Mouse (Mus musculus) hindbrain, embryonic 11.5 days (tissue): ENCODE results near the gene B4galnt4. TPM values are rescaled to one million over a fixed set of nuclear protein-coding genes. Genes with fewer than 3 reads are reported as not detected.

ENCODE experiments used
- ATAC-seq: fragments of 200-750 bp; cut with Nextera tagmentation; 2 replicates; pipeline ENCODE4 v1.8.0; 2017; ENCODE audit warnings: mild to moderate bottlenecking, moderate TSS enrichment, moderate library complexity; ENCODE audit not compliant: low FRiP score
- DNase-seq: peaks from one replicate; pipeline ENCODE4 v3.0.0-alpha.2; 2015; ENCODE audit warnings: low spot score
- H3K27ac ChIP-seq: fragments of 300-500 bp; sonication (generic); 2 replicates; pipeline ENCODE4 v1.5.1; 2014; ENCODE audit warnings: mild to moderate bottlenecking, low read depth, low read length
- H3K27me3 ChIP-seq: fragments of 300-500 bp; sonication (generic); 2 replicates; pipeline ENCODE4 v1.6.1; 2014; ENCODE audit warnings: mild to moderate bottlenecking, low read length, moderate library complexity, mixed read lengths; ENCODE audit not compliant: control insufficient read depth, insufficient read depth
- H3K36me3 ChIP-seq: fragments of 300-500 bp; sonication (generic); 2 replicates; pipeline ENCODE4 v1.6.1; 2014; ENCODE audit warnings: mild to moderate bottlenecking, low read length, moderate library complexity, mixed read lengths; ENCODE audit not compliant: control insufficient read depth, insufficient read depth
- H3K4me1 ChIP-seq: fragments of 300-500 bp; sonication (generic); replicated peaks from 2 replicates; pipeline ENCODE4 v1.6.1; 2014; ENCODE audit warnings: low read length, mixed read lengths; ENCODE audit not compliant: control insufficient read depth, insufficient read depth
- H3K4me2 ChIP-seq: fragments of 300-500 bp; sonication (generic); replicated peaks from 2 replicates; pipeline ENCODE4 v1.6.1; 2014; ENCODE audit warnings: mild to moderate bottlenecking, low read depth, low read length
- H3K4me3 ChIP-seq: fragments of 300-500 bp; sonication (generic); 2 replicates; pipeline ENCODE4 v1.5.1; 2014; ENCODE audit warnings: low read depth, low read length
- H3K9ac ChIP-seq: fragments of 300-500 bp; sonication (generic); 2 replicates; pipeline ENCODE4 v1.6.1; 2014; ENCODE audit warnings: low read depth, low read length
- H3K9me3 ChIP-seq: fragments of 300-500 bp; sonication (generic); 2 replicates; pipeline ENCODE4 v1.6.1; 2016; ENCODE audit warnings: low read length; ENCODE audit not compliant: control insufficient read depth
- WGBS: fragments of 180-500 bp; shearing (Covaris S2); extraction: QIAGEN DNeasy Blood & Tissue Kit; methylation state at CpG from one replicate; pipeline ENCODE4 v1.1.7; 2014; 5-methylcytosine and 5-hydroxymethylcytosine counted together
- polyA plus RNA-seq: library from polyadenylated mRNA; unstranded; fragments of >200 nt; fragmentation: Nextera tagmentation; extraction: Ambion mirVana; gene quantifications from 2 replicates; pipeline ENCODE4 v1.2.1, GENCODE M21; 2014

The B4galnt4 gene
- polyA plus RNA-seq, 1 experiment from 2014 or later: 18.1 TPM

DNA sequence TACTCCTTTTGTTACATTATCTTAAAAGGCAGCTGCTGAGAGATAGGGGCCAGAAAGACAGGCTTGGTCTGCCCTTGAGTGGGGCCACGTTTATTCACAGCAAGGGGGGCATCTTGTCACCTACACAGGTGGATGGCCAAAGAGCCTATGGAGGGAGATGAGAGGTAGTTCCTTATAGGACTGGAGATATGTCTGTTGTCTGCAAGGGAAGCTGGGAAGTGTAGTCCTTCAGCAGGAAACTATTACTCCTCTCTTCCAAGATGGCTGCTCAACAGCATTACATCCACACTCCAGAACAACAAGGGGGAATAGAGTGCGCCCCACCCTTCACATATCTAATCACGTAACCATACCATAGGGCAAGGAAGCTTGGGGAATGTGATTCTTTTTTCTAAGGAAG is 58.6 kb downstream of the B4galnt4 start:
- H3K4me1 ChIP-seq: no peaks in the 10 kb centered on the region
- no peak overlapping the region for H3K9ac ChIP-seq
- ATAC-seq: no peak
- no peak overlapping the region for H3K4me3 ChIP-seq
- no peak overlapping the region for H3K4me2 ChIP-seq
- H3K27me3 ChIP-seq: no peaks in the 10 kb centered on the region; the same call in 1 of the 2 replicates
- H3K27ac ChIP-seq: no peak overlapping the region
- 79% methylated on average over 3 of the region's 3 CpGs for WGBS
- H3K36me3 ChIP-seq: no peaks in the 10 kb centered on the region
- no peak for DNase-seq
- no peaks in the 10 kb centered on the region for H3K9me3 ChIP-seq

DNA sequence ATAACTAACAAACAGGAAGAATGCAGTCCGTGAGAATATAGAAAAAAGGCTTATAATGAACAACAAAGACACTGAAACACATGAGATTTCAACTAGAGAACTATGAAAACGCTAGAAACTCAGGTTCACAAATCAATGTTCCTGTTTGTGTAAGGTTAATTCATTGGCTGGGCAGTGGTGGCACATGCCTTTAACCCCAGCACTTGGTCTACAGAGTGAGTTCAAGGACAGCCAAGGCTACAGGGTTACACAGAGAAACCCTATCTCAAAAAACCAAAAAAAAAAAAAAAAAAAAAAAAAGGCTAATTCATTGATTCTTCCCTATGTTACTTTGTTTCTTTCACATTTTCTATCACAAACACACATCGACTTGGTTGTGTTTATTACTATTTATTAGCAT is 59.7 kb downstream of the B4galnt4 start:
- ATAC-seq: no peak
- 90% methylated on average over 3 of the region's 3 CpGs for WGBS
- Histone ChIP-seq H3K27me3 (no peaks in the 10 kb centered on the region; the same call in 1 of the 2 replicates), H3K27ac (no peak overlapping the region), H3K4me2 (no peak overlapping the region), H3K36me3 (no peaks in the 10 kb centered on the region), H3K9me3 (no peaks in the 10 kb centered on the region), H3K4me1 (no peaks in the 10 kb centered on the region), H3K4me3 (no peak overlapping the region), H3K9ac (no peak overlapping the region)
- DNase-seq: no peak

DNA sequence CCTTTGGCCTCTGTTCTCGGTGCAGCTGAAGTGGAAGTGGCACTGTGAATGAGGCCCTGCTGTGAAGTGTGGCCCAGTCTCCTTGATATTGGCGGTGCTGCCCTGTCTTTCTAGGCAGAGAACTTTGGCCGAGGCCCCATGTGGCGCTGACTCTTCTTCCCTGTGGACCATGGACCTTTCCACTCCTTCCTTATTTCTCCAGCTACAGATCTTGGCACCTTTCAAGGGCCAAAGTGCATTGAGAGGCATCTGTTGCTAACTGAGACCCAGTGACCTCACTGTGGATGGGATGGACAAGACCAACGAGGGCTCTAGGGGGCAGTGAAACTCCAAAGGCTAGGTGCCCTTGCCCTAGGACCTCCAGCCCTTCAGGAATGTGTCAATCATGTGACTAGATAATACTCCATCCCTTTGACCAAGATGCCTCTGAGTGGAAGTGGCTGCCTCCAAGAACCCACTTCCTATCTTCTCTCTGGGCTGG is 60.2 kb downstream of the B4galnt4 start:
- Histone ChIP-seq H3K4me1 (no peaks in the 10 kb centered on the region), H3K27me3 (no peaks in the 10 kb centered on the region; the same call in 1 of the 2 replicates), H3K36me3 (no peaks in the 10 kb centered on the region), H3K9ac (no peak overlapping the region), H3K4me3 (no peak overlapping the region), H3K9me3 (no peaks in the 10 kb centered on the region), H3K27ac (no peak overlapping the region), H3K4me2 (no peak overlapping the region)
- WGBS: 79% methylated on average over 5 of the region's 5 CpGs
- ATAC-seq: no peak
- DNase-seq: no peak

Other genes with a start within 250 kb of the B4galnt4 start
- 6.4 and 8.1 TPM in 2 replicates for gene Zfp941, start 238.9 kb upstream of the B4galnt4 start, polyA plus RNA-seq
- gene Urah, start 226.1 kb upstream of the B4galnt4 start, polyA plus RNA-seq: 0.25 TPM in 1 of 2 replicates, not detected in the other
- not detected in 2 replicates for gene Scgb1c1, start 215.6 kb upstream of the B4galnt4 start, polyA plus RNA-seq
- not detected in 2 replicates for gene Odf3, start 213.3 kb upstream of the B4galnt4 start, polyA plus RNA-seq
- gene Gm45785, start 204.8 kb upstream of the B4galnt4 start, polyA plus RNA-seq: not detected in 2 replicates
- gene Ric8a, start 204.1 kb upstream of the B4galnt4 start, polyA plus RNA-seq: 74.6 and 74.8 TPM in 2 replicates
- gene Bet1l, start 203.5 kb upstream of the B4galnt4 start, polyA plus RNA-seq: 24.2 and 28.9 TPM in 2 replicates
- 182 and 243 TPM in 2 replicates for gene Psmd13, start 179.1 kb upstream of the B4galnt4 start, polyA plus RNA-seq
- gene Sirt3, start 178.8 kb upstream of the B4galnt4 start, polyA plus RNA-seq: 21.6 and 23.3 TPM in 2 replicates
- 0.86 TPM in 1 of 2 replicates, not detected in the other for gene Cox8b, start 160.7 kb upstream of the B4galnt4 start, polyA plus RNA-seq
- gene Nlrp6, start 140.2 kb upstream of the B4galnt4 start, polyA plus RNA-seq: 0.06 and 0.17 TPM in 2 replicates
- 9.7 and 10.6 TPM in 2 replicates for gene Pgghg, start 119.7 kb upstream of the B4galnt4 start, polyA plus RNA-seq
- gene Ifitm5, start 110.8 kb upstream of the B4galnt4 start, polyA plus RNA-seq: 0.27 and 0.54 TPM in 2 replicates
- not detected in 2 replicates for gene Gm45717, start 105.2 kb upstream of the B4galnt4 start, polyA plus RNA-seq
- gene Ifitm2, start 105.1 kb upstream of the B4galnt4 start, polyA plus RNA-seq: 290 and 308 TPM in 2 replicates
- gene Ifitm1, start 93.9 kb upstream of the B4galnt4 start, polyA plus RNA-seq: 6.9 and 7.8 TPM in 2 replicates
- gene Ifitm3, start 50.3 kb upstream of the B4galnt4 start, polyA plus RNA-seq: 18.6 and 20.6 TPM in 2 replicates
- gene Ifitm6, start 43.2 kb upstream of the B4galnt4 start, polyA plus RNA-seq: 0.24 TPM in 1 of 2 replicates, not detected in the other
- not detected in 2 replicates for gene Gm17387, start 32.0 kb upstream of the B4galnt4 start, polyA plus RNA-seq
- 2.0 and 2.6 TPM in 2 replicates for gene Pkp3, start 17.1 kb downstream of the B4galnt4 start, polyA plus RNA-seq
- 1.0 and 2.1 TPM in 2 replicates for gene Sigirr, start 39.5 kb downstream of the B4galnt4 start, polyA plus RNA-seq
- gene Ano9, start 56.7 kb downstream of the B4galnt4 start, polyA plus RNA-seq: 0.48 and 0.70 TPM in 2 replicates
- gene Ptdss2, start 61.3 kb downstream of the B4galnt4 start, polyA plus RNA-seq: 65.2 and 73.5 TPM in 2 replicates
- 59.6 and 64.4 TPM in 2 replicates for gene Rnh1, start 111.8 kb downstream of the B4galnt4 start, polyA plus RNA-seq
- 98.0 and 99.6 TPM in 2 replicates for gene Hras, start 132.9 kb downstream of the B4galnt4 start, polyA plus RNA-seq
- 6.2 and 7.8 TPM in 2 replicates for gene Lrrc56, start 133.1 kb downstream of the B4galnt4 start, polyA plus RNA-seq
- 2.3 and 3.3 TPM in 2 replicates for gene Lmntd2, start 153.0 kb downstream of the B4galnt4 start, polyA plus RNA-seq
- gene Rassf7, start 154.8 kb downstream of the B4galnt4 start, polyA plus RNA-seq: 36.4 and 37.8 TPM in 2 replicates
- 67.1 and 78.6 TPM in 2 replicates for gene Phrf1, start 167.7 kb downstream of the B4galnt4 start, polyA plus RNA-seq
- gene Irf7, start 205.4 kb downstream of the B4galnt4 start, polyA plus RNA-seq: 0.77 and 1.1 TPM in 2 replicates
- gene Cdhr5, start 215.7 kb downstream of the B4galnt4 start, polyA plus RNA-seq: not detected in 2 replicates
- gene Sct, start 218.0 kb downstream of the B4galnt4 start, polyA plus RNA-seq: 4.8 and 5.1 TPM in 2 replicates
- gene Drd4, start 230.9 kb downstream of the B4galnt4 start, polyA plus RNA-seq: 0.25 and 0.33 TPM in 2 replicates